Mouse (Mus musculus) activated CD4-positive, CD25-positive, alpha-beta regulatory T cell, adult 4 months (primary cell): ENCODE data around the gene Rps29. TPM values are rescaled to one million over a fixed set of nuclear protein-coding genes. Genes with fewer than 3 reads are reported as not detected.
A peak's percentile ranks its signal among the peaks of the same experiment; 100 is the strongest.
"Not testable (repeated sequence)": the region's sequence is repeated elsewhere in the genome, so short reads cannot be mapped to it uniquely, and the experiment has no call there.

Experiments used
- ATAC-seq: one replicate; pipeline ENCODE4 v1.8.0; 2017
- polyA plus RNA-seq, 2 experiments: library from polyadenylated mRNA; unstranded; fragments of 100-300 nt; shearing (Covaris generic); gene quantifications; one replicate each; pipeline ENCODE4 v1.2.1; 2017

Gene Rps29
- polyA plus RNA-seq, 2 experiments from 2014 or later: 2,273 to 4,022 TPM

- ATAC-seq: no peak
These were observed 18.5 kb upstream of the Rps29 start for GRCm38 (mm10) chr12:69177526-69177925.

GRCm38 (mm10) chr12:69175975-69176374, 17.0 kb upstream of the Rps29 start:
- ATAC-seq: no peak

GRCm38 (mm10) chr12:69171307-69171706, 12.3 kb upstream of the Rps29 start:
- no peak for ATAC-seq

DNA sequence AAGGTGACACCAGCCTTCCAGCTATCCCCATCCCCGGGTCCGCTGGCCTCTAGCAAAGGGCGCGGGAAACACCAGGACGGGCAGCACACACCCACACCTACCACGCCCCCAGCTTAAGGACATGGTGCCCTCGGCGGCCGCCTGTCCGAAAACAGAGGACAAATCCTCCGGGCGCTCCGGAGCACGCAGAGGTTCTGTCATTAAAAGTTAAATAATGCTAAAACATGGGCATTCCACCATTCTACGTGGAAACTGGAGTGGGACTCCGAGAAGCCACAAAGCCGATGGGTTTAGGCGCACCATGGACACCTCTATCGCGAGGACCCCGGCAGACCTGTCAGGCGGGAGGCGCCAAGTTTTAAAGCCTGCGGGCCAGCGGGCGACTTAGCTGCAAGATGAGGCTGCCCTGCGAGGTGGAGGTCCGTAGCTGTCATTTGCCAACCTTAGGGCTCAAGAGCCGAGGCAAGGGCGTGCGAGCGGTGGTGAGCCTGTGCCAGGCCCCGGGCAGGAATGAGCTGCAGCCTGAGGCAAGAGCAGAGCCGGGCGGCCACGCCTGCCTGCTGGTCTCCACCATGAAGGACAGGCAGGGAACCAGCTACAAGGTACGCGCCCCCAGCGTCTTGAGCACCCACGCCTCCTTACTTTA, 9.6 kb upstream of the Rps29 start, which contains the start of gene Lrr1:
Gene Lrr1, plus strand, starts transcription at position 354 of the 646 bp plus-strand sequence.
- ATAC-seq: peak; percentile 76

DNA sequence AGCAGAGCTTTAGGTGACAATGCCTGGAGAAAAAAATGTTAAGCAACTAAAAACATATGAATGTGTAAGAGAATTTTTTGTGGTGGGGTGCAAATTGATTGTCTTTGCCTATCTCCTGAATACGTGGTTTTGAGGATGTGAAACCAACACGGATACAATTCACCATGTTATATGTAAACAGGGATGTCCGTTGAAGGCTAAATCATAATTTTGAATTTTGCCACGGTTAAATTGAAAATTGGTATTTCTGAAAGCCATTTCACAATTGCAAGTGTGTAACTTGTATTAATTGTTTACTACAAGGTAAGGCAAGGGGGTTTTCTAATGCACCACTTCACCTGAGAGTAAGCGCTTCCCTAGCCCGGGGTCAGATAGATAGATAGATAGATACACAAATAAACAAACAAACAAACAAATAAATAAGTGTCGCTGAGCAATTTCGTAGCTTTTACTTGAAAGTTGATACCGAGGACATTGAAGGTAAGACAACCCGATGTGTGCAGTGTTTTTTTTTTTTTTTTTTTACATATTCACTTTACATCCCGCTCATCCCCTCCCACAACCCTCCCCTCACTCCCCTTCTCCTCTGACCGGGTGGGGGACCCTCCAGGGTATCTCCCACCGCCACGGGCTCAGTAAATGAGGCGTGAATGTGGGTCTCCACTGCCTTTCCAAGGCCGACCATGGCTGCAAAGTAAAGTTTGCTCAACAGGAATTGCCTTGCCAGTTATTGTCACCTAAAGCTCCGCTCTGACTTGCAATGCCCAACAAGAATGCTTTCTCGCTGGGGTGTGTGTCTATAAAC, 8.9 kb upstream of the Rps29 start:
- ATAC-seq: no peak

DNA sequence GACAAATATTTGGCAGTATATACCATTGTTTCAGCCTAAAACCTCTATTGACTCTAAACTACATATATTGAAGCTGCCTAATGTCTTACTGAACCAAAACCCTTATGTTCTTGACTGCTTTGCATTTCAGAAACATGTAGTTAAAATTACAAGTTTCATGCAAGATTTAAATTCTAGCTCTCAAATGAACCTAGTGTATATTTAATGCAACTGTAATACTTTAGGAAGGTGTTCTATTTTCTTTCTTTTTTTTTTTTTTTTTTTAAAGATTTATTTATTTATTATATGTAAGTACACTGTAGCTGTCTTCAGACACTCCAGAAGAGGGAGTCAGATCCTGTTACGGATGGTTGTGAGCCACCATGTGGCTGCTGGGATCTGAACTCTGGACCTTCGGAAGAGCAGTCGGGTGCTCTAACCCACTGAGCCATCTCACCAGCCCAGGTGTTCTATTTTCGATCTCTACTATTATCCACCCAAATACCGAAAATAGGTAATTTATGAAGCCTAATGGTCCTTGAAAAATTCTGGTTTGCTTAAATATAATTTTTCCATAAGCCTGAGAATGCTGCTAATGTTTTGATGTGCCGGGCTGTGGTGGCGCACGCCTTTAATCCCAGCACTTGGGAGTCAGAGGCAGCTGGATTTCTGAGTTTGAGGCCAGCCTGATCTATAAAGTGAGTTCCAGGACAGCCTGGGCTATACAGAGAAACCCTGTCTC, 8.0 kb upstream of the Rps29 start:
- not testable (repeated sequence) for ATAC-seq

GRCm38 (mm10) chr12:69164904-69165303, 5.9 kb upstream of the Rps29 start:
- peak; percentile 37 for ATAC-seq

GRCm38 (mm10) chr12:69163586-69163985, 4.6 kb upstream of the Rps29 start:
- not testable (repeated sequence) for ATAC-seq

- not testable (repeated sequence) for ATAC-seq
These were observed 1.7 kb upstream of the Rps29 start for GRCm38 (mm10) chr12:69160677-69161076.

- ATAC-seq: peak; percentile 30
These were observed 573 bp upstream of the Rps29 start for GRCm38 (mm10) chr12:69159578-69159940.

DNA sequence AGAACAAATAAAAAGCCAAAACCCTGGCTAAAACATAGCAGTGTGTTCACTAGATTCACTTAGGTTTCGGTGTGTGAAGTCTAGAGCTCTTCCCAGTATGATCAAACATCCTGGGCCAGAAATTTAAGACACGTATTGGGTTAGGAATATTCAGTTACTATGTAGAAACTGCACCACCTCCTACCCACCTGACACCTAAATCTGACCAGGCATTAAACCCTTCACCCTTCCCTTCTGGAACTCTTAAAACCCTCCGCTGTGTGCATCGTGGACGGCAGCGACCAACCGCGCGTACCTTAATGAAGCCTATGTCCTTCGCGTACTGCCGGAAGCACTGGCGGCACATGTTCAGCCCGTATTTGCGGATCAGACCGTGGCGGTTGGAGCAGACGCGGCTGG, 621 bp downstream of the Rps29 start:
- ATAC-seq: no peak

- ATAC-seq: no peak
These were observed 1.9 kb downstream of the Rps29 start for GRCm38 (mm10) chr12:69157107-69157506.

GRCm38 (mm10) chr12:69156436-69156835, 2.5 kb downstream of the Rps29 start:
- no peak for ATAC-seq

GRCm38 (mm10) chr12:69155923-69156322, 3.1 kb downstream of the Rps29 start:
- no peak for ATAC-seq

- no peak for ATAC-seq
These were observed 8.9 kb downstream of the Rps29 start for GRCm38 (mm10) chr12:69150049-69150448.

- ATAC-seq: no peak
These were observed 11.7 kb downstream of the Rps29 start for GRCm38 (mm10) chr12:69147166-69147735.

DNA sequence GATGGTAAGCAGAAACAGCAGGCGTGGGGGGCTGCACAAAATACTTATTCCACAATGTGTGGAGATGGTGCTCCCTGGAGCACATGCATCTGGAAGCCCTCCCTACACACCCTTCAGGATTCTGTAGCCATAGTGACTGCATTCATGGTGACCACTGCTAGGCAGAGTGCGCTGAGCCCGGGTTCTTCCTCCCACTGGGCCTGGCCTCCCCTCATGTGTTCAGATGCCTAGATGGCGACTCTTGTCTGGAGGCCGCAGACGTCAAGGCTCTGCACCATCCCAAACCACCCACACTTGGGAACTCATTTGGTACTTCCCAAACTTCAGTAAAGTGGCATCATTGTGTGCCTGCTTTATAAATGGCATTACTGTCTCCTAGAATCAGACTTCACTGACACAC, 15.5 kb downstream of the Rps29 start:
- no peak for ATAC-seq

DNA sequence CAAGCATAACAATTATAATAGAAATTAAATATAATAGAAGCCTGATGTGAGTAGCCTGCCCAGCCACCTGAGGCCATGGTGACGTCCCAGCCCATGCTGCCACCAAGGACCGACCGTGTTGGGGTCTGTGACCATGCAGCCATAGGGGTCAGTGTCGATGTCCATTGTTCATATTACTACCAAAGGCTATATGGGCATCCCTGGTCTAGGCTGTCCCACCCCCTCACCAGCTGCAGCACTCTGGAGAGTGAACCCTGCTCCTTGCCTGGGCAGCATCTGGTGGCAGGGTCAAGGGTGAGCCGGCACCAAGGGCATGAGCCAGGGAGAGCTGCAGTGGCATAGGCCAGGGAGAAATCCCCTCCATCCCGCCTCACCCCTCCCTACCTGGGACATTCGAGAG, 19.1 kb downstream of the Rps29 start:
- ATAC-seq: no peak

GRCm38 (mm10) chr12:69139201-69139600, 19.8 kb downstream of the Rps29 start:
- no peak for ATAC-seq

DNA sequence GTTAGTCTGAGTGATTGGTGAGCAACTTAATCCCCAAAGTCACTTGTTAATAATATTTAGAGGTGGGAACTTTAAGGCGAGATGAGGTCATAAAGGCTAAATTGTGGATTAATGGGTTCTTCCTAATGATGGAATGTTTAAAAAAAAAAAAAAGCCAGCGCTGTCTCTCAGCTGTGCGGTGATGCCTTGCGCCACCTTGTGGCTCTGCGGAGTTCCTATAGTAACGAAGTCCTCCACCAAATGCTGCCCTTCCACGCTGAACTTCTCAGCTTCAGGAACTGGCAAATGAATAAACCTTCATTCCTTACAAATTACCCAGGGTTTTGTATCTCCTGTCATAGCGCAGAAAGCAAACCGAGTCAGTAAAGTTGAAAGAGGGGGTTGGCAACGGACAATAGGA, 27.0 kb downstream of the Rps29 start:
- ATAC-seq: peak; percentile 39

DNA sequence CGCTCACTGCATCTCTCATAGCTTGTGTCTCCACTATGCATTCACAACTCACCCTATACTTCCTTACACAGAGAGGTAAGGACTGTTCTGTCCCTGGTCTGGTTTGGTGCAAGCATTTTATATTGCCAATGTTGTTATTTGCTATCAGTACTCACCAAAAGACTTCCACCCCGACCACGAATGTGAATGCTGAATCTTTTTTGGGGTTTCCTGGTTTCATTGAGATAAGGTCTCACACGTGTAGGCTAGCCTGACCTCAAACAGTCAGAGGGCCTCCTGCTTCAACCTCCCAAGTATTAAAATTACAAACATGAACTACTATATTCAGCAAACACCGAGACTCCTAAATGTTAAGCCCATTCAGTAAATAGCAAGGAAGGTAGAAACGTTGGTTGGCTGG, 27.7 kb downstream of the Rps29 start:
- ATAC-seq: no peak

DNA sequence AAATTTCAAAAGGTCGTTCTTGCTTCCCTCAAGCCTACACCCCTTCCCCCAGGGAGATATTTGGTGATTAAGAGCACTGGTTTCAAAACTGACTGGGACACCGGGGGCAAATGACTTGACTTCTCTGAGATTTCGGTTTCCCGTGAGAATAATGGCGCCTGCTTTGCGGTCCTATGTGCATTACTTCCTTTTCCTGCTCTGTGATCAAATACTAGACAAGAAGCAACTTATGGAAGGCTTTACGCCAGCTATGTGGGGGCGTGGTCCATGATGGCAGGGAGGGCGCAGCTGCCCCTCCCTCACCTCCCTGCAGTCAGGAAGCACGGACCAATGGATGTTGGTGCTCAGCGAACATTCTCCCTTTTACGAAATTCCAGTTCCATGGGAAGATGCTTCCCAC, 28.5 kb downstream of the Rps29 start:
- no peak for ATAC-seq

DNA sequence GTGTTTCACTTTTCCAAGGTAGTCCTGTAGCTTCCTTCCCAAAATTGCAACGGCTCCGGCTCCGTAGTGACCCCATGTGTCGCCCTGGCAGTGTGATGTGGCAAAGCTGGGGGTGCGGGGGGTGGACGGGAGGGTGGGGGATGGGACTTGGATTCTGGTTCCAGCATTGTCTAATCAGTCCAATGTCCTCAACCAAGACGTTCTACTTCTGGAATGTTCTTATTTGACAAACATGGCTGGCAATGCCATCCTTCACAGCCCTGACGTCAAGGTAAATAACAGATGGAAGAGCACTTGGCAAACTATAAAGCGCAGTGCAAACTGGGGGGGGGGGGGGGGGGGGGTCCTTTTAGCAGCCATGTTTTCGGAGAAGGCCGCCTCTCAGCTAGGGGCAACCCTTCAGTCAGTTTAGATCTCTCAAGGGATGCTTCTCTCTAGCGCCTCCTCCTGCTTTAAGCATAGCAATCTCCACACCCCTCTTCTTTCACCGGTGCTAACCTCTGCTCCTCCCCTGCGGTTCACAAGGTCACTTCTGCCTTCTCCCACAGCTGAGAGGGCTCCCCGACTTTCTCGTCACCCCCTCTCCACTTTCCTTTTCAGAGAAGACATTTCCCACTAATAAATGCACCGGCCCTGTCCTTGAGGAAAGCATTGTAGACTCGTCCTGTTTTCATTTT, 29.2 kb downstream of the Rps29 start:
- no peak for ATAC-seq
